Mouse (Mus musculus) liver, embryonic 16.5 days (tissue): ENCODE data around the gene Grhpr. TPM values are rescaled to one million over a fixed set of nuclear protein-coding genes. Genes with fewer than 3 reads are reported as not detected.
"Not testable (repeated sequence)": the region's sequence is repeated elsewhere in the genome, so short reads cannot be mapped to it uniquely, and the experiment has no call there.

Experiments used
- ATAC-seq: fragments of 200-750 bp; cut with Nextera tagmentation; 2 replicates; pipeline ENCODE4 v1.8.0; 2017; ENCODE audit warnings: low read depth, mild to moderate bottlenecking, moderate number of reproducible peaks, moderate library complexity
- H3K27ac ChIP-seq: fragments of 300-500 bp; sonication (generic); 2 replicates; pipeline ENCODE4 v1.5.1; 2014; ENCODE audit warnings: mild to moderate bottlenecking, low read length
- H3K27me3 ChIP-seq: fragments of 300-500 bp; sonication (generic); 2 replicates; pipeline ENCODE4 v1.6.1; 2014; ENCODE audit warnings: low read depth, low read length, mixed read lengths; ENCODE audit not compliant: control insufficient read depth, insufficient read depth
- H3K36me3 ChIP-seq: fragments of 300-500 bp; sonication (generic); 2 replicates; pipeline ENCODE4 v1.6.1; 2014; ENCODE audit warnings: mild to moderate bottlenecking; ENCODE audit not compliant: control insufficient read depth, insufficient read depth
- H3K4me1 ChIP-seq: fragments of 300-500 bp; sonication (generic); 2 replicates; pipeline ENCODE4 v1.6.1; 2014; ENCODE audit warnings: low read depth, low read length, mixed read lengths; ENCODE audit not compliant: control insufficient read depth
- H3K4me2 ChIP-seq: fragments of 300-500 bp; sonication (generic); 2 replicates; pipeline ENCODE4 v1.6.1; 2014; ENCODE audit warnings: low read depth, low read length, mixed read lengths
- H3K4me3 ChIP-seq: fragments of 300-500 bp; sonication (generic); 2 replicates; pipeline ENCODE4 v1.5.1; 2014; ENCODE audit warnings: low read depth, mild to moderate bottlenecking, low read length
- H3K9ac ChIP-seq: fragments of 300-500 bp; sonication (generic); 2 replicates; pipeline ENCODE4 v1.6.1; 2014; ENCODE audit warnings: low read depth, low read length
- H3K9me3 ChIP-seq: fragments of 300-500 bp; sonication (generic); replicated peaks from 2 replicates; pipeline ENCODE4 v1.6.1; 2016; ENCODE audit warnings: low read length; ENCODE audit not compliant: control insufficient read depth
- WGBS: fragments of 180-500 bp; shearing (Covaris S2); extraction: QIAGEN DNeasy Blood & Tissue Kit; methylation state at CpG from one replicate; pipeline ENCODE4 v1.1.7; 2014; ENCODE audit not compliant: insufficient replicate concordance; 5-methylcytosine and 5-hydroxymethylcytosine counted together
- polyA plus RNA-seq: library from polyadenylated mRNA; unstranded; fragments of >200 nt; fragmentation: Nextera tagmentation; extraction: Ambion mirVana; gene quantifications from 2 replicates; pipeline ENCODE4 v1.2.1, GENCODE M21; 2015

Gene Grhpr
- polyA plus RNA-seq, 1 experiment from 2014 or later, result 179 TPM

DNA sequence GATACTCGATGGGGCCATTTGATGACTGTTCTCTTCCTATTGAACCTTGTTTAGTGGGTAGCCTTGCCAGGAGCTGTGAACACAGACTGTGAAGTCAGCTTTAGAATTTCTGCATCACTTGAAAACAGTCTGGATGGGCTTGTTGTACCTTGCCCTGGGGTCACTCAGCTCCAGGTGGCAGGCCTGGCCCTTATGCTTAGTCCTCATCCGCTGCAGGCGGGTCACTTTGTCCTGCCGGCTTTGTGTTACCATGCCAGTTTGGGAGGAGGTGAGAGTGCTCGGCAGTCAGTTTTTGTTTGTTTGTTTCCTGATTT is 736 bp downstream of the Grhpr start:
- Histone ChIP-seq H3K27ac (peak overlapping the region; percentile 91), H3K4me3 (peak overlapping the region; percentile 75), H3K4me1 (peaks cover 30% of the 10 kb centered on the region), H3K4me2 (peak overlapping the region; percentile 95), H3K36me3 (peaks cover 6% of the 10 kb centered on the region; the same call in 1 of the 2 replicates), H3K9me3 (no peaks in the 10 kb centered on the region), H3K27me3 (no peaks in the 10 kb centered on the region), H3K9ac (peak overlapping the region; percentile 84)
- no peak for ATAC-seq
- 38% methylated on average over 5 of the region's 5 CpGs for WGBS

DNA sequence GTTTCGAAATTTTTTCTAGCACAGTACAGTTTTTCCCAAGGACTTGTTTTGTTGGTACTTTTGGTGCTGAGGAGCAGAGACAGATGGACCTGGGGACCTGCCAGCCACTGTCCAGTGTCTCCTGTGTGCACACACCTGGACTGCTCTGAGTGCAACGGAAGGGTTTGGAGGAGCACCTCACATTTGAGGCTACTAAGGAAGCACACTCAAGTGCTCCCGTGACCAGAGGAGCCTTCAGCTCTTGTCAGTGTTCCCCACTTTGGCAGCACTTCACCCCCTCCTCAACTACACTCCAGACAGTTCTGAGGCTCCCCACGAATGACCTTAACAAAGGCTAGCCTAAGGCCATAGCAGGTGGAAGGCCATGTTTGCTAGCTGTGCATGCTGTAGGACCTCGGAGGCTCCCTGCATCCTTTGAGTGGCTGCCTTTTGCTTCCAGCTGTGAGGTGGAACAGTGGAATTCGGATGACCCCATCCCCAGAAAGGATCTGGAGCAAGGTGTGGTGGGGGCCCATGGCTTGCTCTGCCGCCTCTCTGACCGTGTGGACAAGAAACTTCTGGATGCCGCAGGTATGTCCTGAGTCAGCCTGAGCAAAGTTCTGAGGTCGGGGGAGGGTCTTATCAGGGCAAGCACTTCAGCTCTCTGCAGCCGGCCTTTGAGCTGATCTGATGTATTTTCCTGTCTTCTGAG is 1.4 kb downstream of the Grhpr start:
- Histone ChIP-seq H3K9me3 (no peaks in the 10 kb centered on the region), H3K4me2 (peak overlapping the region; percentile 95), H3K27ac (peak overlapping the region; percentile 91; the same call in 1 of the 2 replicates), H3K4me3 (peak overlapping the region; percentile 75), H3K27me3 (no peaks in the 10 kb centered on the region), H3K4me1 (peaks cover 30% of the 10 kb centered on the region), H3K36me3 (peaks cover 6% of the 10 kb centered on the region; the same call in 1 of the 2 replicates), H3K9ac (peak overlapping the region; percentile 84; the same call in 1 of the 2 replicates)
- 44% methylated on average over 11 of the region's 11 CpGs for WGBS
- ATAC-seq, result no peak

DNA sequence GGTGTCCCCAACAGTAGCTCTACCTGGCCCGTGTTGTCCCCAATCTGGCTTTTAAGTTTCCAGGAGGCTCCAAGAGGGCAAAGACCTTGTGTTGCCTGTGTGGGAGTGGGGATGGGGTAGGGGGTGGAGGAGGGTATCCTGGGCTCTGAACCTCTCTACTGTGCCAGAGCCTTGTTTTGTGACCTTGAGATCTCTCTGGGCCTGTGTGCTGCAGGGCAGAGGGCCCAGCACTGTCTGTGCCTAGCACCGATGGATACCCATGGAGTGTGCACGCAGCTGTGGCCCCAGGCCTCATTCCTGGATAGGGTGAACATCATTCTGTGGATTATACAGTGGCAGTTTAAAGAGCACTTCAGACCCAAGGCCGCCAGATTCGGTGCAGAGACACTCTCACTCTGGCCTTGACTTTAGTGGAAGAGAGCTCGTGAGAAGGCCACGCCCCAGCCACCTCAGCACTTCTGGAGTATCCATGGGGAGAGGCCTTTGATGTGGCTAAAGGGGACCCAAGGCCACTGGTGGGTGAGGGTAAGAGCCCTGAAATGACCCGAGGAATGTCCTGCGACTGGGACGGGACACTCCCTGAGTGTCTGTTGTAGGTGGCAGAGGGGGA is 2.0 kb downstream of the Grhpr start:
- H3K4me2 ChIP-seq, result peak overlapping the region; percentile 95
- ATAC-seq, result no peak
- no peaks in the 10 kb centered on the region for H3K9me3 ChIP-seq
- 59% methylated on average over 10 of the region's 10 CpGs for WGBS
- peaks cover 6% of the 10 kb centered on the region; the same call in 1 of the 2 replicates for H3K36me3 ChIP-seq
- peak overlapping the region; percentile 75 for H3K4me3 ChIP-seq
- H3K27me3 ChIP-seq, result no peaks in the 10 kb centered on the region
- 0 out of 2 replicates have a peak overlapping the region, but pooled peaks have one; percentile 36 for H3K9ac ChIP-seq
- H3K27ac ChIP-seq, result peak overlapping the region; percentile 30; the same call in 1 of the 2 replicates
- peaks cover 30% of the 10 kb centered on the region for H3K4me1 ChIP-seq

DNA sequence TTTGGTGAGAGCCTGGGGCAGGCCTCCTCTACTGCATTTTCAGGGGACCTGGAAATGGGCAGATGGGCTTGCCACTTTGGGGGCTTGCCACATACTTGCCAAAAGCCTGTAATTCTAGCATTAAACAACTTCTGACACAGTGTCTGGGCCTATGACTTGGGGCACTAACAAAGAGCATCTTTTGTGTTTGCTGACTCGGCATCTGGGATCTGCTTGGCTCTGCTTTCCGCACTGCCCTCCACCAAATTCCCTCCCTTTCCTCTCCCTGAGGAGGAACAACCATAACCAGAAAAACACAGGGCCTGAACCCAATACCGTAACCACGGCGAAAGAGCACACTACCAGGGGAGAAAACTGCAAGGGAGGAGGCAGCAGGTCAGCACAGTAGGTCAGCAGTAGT is 9.4 kb downstream of the Grhpr start:
- 81% methylated on average over 5 of the region's 5 CpGs for WGBS
- Histone ChIP-seq H3K36me3 (peaks cover 22% of the 10 kb centered on the region), H3K4me3 (no peak overlapping the region), H3K4me1 (peaks cover 22% of the 10 kb centered on the region), H3K27me3 (no peaks in the 10 kb centered on the region), H3K4me2 (no peak overlapping the region), H3K9me3 (no peaks in the 10 kb centered on the region), H3K27ac (no peak overlapping the region), H3K9ac (no peak overlapping the region)
- ATAC-seq, result no peak

DNA sequence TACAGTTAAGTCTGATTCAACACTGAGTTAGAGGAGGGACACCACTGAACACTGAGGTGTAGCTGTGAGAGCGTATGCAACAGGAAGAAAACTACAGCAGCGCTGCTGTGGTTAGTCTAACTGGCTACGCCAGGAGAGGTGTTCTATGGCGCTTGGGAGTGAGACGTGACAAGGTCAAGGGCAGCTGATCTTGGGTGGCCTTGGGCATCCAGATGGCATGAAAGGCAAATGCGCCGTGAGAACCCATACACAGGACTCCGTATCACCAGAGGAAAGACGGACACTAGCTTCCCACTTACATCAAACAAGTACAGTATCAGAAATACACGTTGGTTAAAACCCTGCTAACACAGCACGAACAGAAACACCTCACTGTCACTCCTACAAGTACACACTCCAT is 11.1 kb downstream of the Grhpr start:
- H3K4me1 ChIP-seq, result peaks cover 22% of the 10 kb centered on the region
- not testable (repeated sequence) for H3K27ac ChIP-seq, H3K4me3 ChIP-seq, H3K4me2 ChIP-seq, H3K9me3 ChIP-seq, H3K27me3 ChIP-seq, ATAC-seq, H3K9ac ChIP-seq
- peaks cover 19% of the 10 kb centered on the region for H3K36me3 ChIP-seq
- 85% methylated on average over 11 of the region's 11 CpGs for WGBS

- H3K9ac ChIP-seq, H3K4me3 ChIP-seq, ATAC-seq, H3K27ac ChIP-seq, H3K9me3 ChIP-seq, H3K27me3 ChIP-seq, H3K4me2 ChIP-seq: not testable (repeated sequence)
- H3K36me3 ChIP-seq, result peaks cover 19% of the 10 kb centered on the region
- peaks cover 22% of the 10 kb centered on the region for H3K4me1 ChIP-seq
- 80% methylated on average over 14 of the region's 14 CpGs for WGBS
These were observed 12.0 kb downstream of the Grhpr start for GRCm38 (mm10) chr4:44993179-44993578.

- Histone ChIP-seq H3K9ac (peak overlapping the region; percentile 48; the same call in 1 of the 2 replicates), H3K4me3 (peak overlapping the region; percentile 14; the same call in 1 of the 2 replicates), H3K9me3 (no peaks in the 10 kb centered on the region), H3K4me2 (peak overlapping the region; percentile 53), H3K36me3 (peaks cover 19% of the 10 kb centered on the region), H3K4me1 (peaks cover 22% of the 10 kb centered on the region), H3K27me3 (no peaks in the 10 kb centered on the region), H3K27ac (peak overlapping the region; percentile 80)
- 36% methylated on average over 9 of the region's 9 CpGs for WGBS
- ATAC-seq, result peak; percentile 96
These were observed 12.7 kb downstream of the Grhpr start for GRCm38 (mm10) chr4:44993847-44994246.

- peak overlapping the region; percentile 80; the same call in 1 of the 2 replicates for H3K27ac ChIP-seq
- no peaks in the 10 kb centered on the region for H3K9me3 ChIP-seq
- H3K4me2 ChIP-seq, result no peak overlapping the region
- peaks cover 17% of the 10 kb centered on the region for H3K36me3 ChIP-seq
- H3K9ac ChIP-seq, result no peak overlapping the region
- no peaks in the 10 kb centered on the region for H3K27me3 ChIP-seq
- WGBS, result 86% methylated on average over 18 of the region's 18 CpGs
- ATAC-seq, result no peak
- peaks cover 22% of the 10 kb centered on the region for H3K4me1 ChIP-seq
- H3K4me3 ChIP-seq, result no peak overlapping the region
These were observed 13.6 kb downstream of the Grhpr start for GRCm38 (mm10) chr4:44994776-44995175.

DNA sequence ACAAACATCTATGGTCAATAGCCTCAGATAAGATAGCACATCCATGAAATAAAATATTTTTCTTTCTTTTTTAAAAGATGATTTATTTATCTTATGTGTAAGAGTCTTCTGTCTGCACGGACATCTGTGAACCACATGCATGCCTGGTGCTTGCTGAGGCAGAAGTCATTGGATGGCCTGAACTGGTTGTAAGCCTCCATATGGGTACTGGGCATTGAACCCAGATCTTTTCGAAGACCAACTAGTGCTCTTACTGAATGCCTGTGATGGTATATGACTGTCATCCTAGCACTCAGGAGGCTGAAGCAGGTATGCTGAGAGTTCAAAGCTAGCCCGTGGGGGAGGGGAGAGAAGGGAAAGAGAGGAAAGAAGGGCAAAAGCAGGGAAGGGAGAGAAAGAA is 16.9 kb downstream of the Grhpr start:
- Histone ChIP-seq H3K36me3 (peaks cover 11% of the 10 kb centered on the region), H3K27me3 (no peaks in the 10 kb centered on the region), H3K27ac (no peak overlapping the region), H3K4me2 (no peak overlapping the region), H3K9me3 (no peaks in the 10 kb centered on the region), H3K4me1 (peaks cover 22% of the 10 kb centered on the region), H3K4me3 (no peak overlapping the region), H3K9ac (no peak overlapping the region)
- ATAC-seq, result no peak
- 65% methylated on average over 3 of the region's 3 CpGs for WGBS
